Mouse (Mus musculus): ENCODE measurements at regions not wholly inside any gene's neighbourhood (a gene's known extent, or its start where the extent isn't known, plus 50 kb on each side); places are given as distances from the start of the nearest gene placed in this dataset.

- Histone ChIP-seq H3ac (ENCODE audit: control insufficient read depth, insufficient read length) (no peak overlapping the region), H3K27me3 (ENCODE audit: control insufficient read depth, insufficient read depth, insufficient read length) (no peaks in the 10 kb centered on the region), H3K79me2 (ENCODE audit: control insufficient read depth, insufficient read depth) (no peaks in the 10 kb centered on the region), H3K36me3 (ENCODE audit: control insufficient read depth, insufficient read depth) (no peaks in the 10 kb centered on the region), H3K4me2 (ENCODE audit: low read depth) (no peak overlapping the region), H3K4me3 (no peak overlapping the region)
- TF ChIP-seq POLR2A (IDR thresholded peaks at IDR 0.05; ENCODE audit: insufficient read length, low read depth) (no peak), REST (IDR thresholded peaks at IDR 0.05; ENCODE audit: insufficient read depth, insufficient read length) (no peak), MAX (IDR thresholded peaks at IDR 0.05; ENCODE audit: low read depth) (no peak), TCF3 (IDR thresholded peaks at IDR 0.05; ENCODE audit: insufficient read length, low read depth) (no peak), SRF (IDR thresholded peaks at IDR 0.05; ENCODE audit: control insufficient read depth, insufficient read length, low read depth) (no peak)
Observed at GRCm38 (mm10) chr4:55928196-55928595, 395.9 kb upstream of the Klf4 start.

DNA sequence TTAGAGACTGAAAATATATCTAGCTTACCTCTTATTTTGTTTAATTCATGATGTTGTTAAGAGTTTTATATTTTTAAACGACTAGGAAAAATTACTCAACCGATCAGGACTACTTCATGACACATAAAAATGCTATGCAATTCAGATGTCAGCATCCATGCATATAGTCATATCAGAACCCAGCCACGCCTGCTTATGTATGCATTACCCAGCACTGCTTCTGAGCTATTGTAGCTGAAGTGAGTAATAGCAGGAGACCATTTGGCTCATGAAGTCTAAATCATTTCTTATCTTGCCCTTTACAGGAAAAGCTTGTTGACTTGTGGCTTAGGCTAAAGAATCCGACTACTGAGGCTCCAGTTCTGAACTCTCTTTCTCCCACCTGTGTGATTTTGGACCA, 395.1 kb upstream of the Klf4 start:
- H3K4me2 ChIP-seq (ENCODE audit: low read depth): no peak overlapping the region
- no peak for TF ChIP-seq POLR2A (IDR thresholded peaks at IDR 0.05; ENCODE audit: insufficient read length, low read depth)
- no peak for TF ChIP-seq TCF12 (IDR thresholded peaks at IDR 0.05; ENCODE audit: insufficient read depth, poor library complexity, severe bottlenecking)
- TF ChIP-seq MYOD1 (IDR thresholded peaks at IDR 0.05; ENCODE audit: control insufficient read depth in 1 of 3, insufficient read length in 2 of 3, low read depth in 2 of 3): no peak
- TF ChIP-seq SRF (IDR thresholded peaks at IDR 0.05; ENCODE audit: control insufficient read depth, insufficient read length, low read depth): no peak
- TF ChIP-seq TCF3 (IDR thresholded peaks at IDR 0.05; ENCODE audit: insufficient read length, low read depth): no peak
- H3K79me2 ChIP-seq (ENCODE audit: control insufficient read depth, insufficient read depth): no peaks in the 10 kb centered on the region
- H3ac ChIP-seq (ENCODE audit: control insufficient read depth, insufficient read length): no peak overlapping the region
- no peaks in the 10 kb centered on the region for H3K27me3 ChIP-seq (ENCODE audit: control insufficient read depth, insufficient read depth, insufficient read length)
- H3K36me3 ChIP-seq (ENCODE audit: control insufficient read depth, insufficient read depth): no peaks in the 10 kb centered on the region
- no peak overlapping the region for H3K4me3 ChIP-seq

- no peaks in the 10 kb centered on the region for H3K79me2 ChIP-seq (ENCODE audit: control insufficient read depth, insufficient read depth)
- TF ChIP-seq TCF3 (IDR thresholded peaks at IDR 0.05; ENCODE audit: insufficient read length, low read depth) (no peak), POLR2A (IDR thresholded peaks at IDR 0.05; ENCODE audit: insufficient read length, low read depth) (no peak), MYOD1 (IDR thresholded peaks at IDR 0.05; ENCODE audit: control insufficient read depth in 1 of 3, insufficient read length in 2 of 3, low read depth in 2 of 3) (no peak), E2F4 (IDR thresholded peaks at IDR 0.05; ENCODE audit: insufficient read depth) (no peak), MYOG (IDR thresholded peaks at IDR 0.05; ENCODE audit: control insufficient read depth in 1 of 3, insufficient read depth in 1 of 3, insufficient read length in 2 of 3, low read depth in 2 of 3) (no peak), MAX (IDR thresholded peaks at IDR 0.05; ENCODE audit: low read depth) (no peak), POLR2AphosphoS2 (IDR thresholded peaks at IDR 0.05; ENCODE audit: insufficient read length, low read depth) (no peak), REST (IDR thresholded peaks at IDR 0.05; ENCODE audit: insufficient read depth, insufficient read length) (no peak), CEBPB (IDR thresholded peaks at IDR 0.05; ENCODE audit: insufficient read depth, poor library complexity, severe bottlenecking) (no peak), SRF (IDR thresholded peaks at IDR 0.05; ENCODE audit: control insufficient read depth, insufficient read length, low read depth) (no peak), TCF12 (IDR thresholded peaks at IDR 0.05; ENCODE audit: insufficient read depth, poor library complexity, severe bottlenecking) (no peak), USF1 (IDR thresholded peaks at IDR 0.05; ENCODE audit: low read depth) (no peak)
- no peaks in the 10 kb centered on the region for H3K36me3 ChIP-seq (ENCODE audit: control insufficient read depth, insufficient read depth)
- H3ac ChIP-seq (ENCODE audit: control insufficient read depth, insufficient read length): no peak overlapping the region
- H3K27me3 ChIP-seq (ENCODE audit: control insufficient read depth, insufficient read depth, insufficient read length): no peaks in the 10 kb centered on the region
- H3K4me3 ChIP-seq: no peak overlapping the region
- no peak overlapping the region for H3K4me2 ChIP-seq (ENCODE audit: low read depth)
Observed at GRCm38 (mm10) chr4:55924974-55925373, 392.7 kb upstream of the Klf4 start.

GRCm38 (mm10) chr4:55921217-55921616, 389.0 kb upstream of the Klf4 start:
- Histone ChIP-seq H3K4me3 (no peak overlapping the region), H3K36me3 (ENCODE audit: control insufficient read depth, insufficient read depth) (no peaks in the 10 kb centered on the region)

GRCm38 (mm10) chr4:55894116-55894885, 362.0 kb upstream of the Klf4 start:
- Histone ChIP-seq H3K36me3 (ENCODE audit: control insufficient read depth, insufficient read depth) (no peaks in the 10 kb centered on the region), H3K79me2 (ENCODE audit: control insufficient read depth, insufficient read depth) (no peaks in the 10 kb centered on the region), H3K27me3 (ENCODE audit: control insufficient read depth, insufficient read depth, insufficient read length) (no peaks in the 10 kb centered on the region), H3K4me2 (ENCODE audit: low read depth) (no peak overlapping the region), H3ac (ENCODE audit: control insufficient read depth, insufficient read length) (no peak overlapping the region), H3K4me3 (no peak overlapping the region)
- TF ChIP-seq TCF12 (IDR thresholded peaks at IDR 0.05; ENCODE audit: insufficient read depth, poor library complexity, severe bottlenecking) (no peak), SRF (IDR thresholded peaks at IDR 0.05; ENCODE audit: control insufficient read depth, insufficient read length, low read depth) (no peak), E2F4 (IDR thresholded peaks at IDR 0.05; ENCODE audit: insufficient read depth) (no peak), MAX (IDR thresholded peaks at IDR 0.05; ENCODE audit: low read depth) (no peak), REST (IDR thresholded peaks at IDR 0.05; ENCODE audit: insufficient read depth, insufficient read length) (no peak)

More at GRCm38 (mm10) chr4:55921217-55921616, 389.0 kb upstream of the Klf4 start:
- Histone ChIP-seq H3ac (ENCODE audit: control insufficient read depth, insufficient read length) (no peak overlapping the region), H3K79me2 (ENCODE audit: control insufficient read depth, insufficient read depth) (no peaks in the 10 kb centered on the region), H3K27me3 (ENCODE audit: control insufficient read depth, insufficient read depth, insufficient read length) (no peaks in the 10 kb centered on the region), H3K4me2 (ENCODE audit: low read depth) (no peak overlapping the region)
- TF ChIP-seq TCF3 (IDR thresholded peaks at IDR 0.05; ENCODE audit: insufficient read length, low read depth) (no peak), POLR2A (IDR thresholded peaks at IDR 0.05; ENCODE audit: insufficient read length, low read depth) (no peak), MYOG (IDR thresholded peaks at IDR 0.05; ENCODE audit: control insufficient read depth in 1 of 3, insufficient read depth in 1 of 3, insufficient read length in 2 of 3, low read depth in 2 of 3) (no peak), E2F4 (IDR thresholded peaks at IDR 0.05; ENCODE audit: insufficient read depth) (no peak), USF1 (IDR thresholded peaks at IDR 0.05; ENCODE audit: low read depth) (no peak), POLR2AphosphoS2 (IDR thresholded peaks at IDR 0.05; ENCODE audit: insufficient read length, low read depth) (no peak), MYOD1 (IDR thresholded peaks at IDR 0.05; ENCODE audit: control insufficient read depth in 1 of 3, insufficient read length in 2 of 3, low read depth in 2 of 3) (no peak), TCF12 (IDR thresholded peaks at IDR 0.05; ENCODE audit: insufficient read depth, poor library complexity, severe bottlenecking) (no peak)

Measured in myocyte (in vitro differentiated cells).